In the genomic region with DNA sequence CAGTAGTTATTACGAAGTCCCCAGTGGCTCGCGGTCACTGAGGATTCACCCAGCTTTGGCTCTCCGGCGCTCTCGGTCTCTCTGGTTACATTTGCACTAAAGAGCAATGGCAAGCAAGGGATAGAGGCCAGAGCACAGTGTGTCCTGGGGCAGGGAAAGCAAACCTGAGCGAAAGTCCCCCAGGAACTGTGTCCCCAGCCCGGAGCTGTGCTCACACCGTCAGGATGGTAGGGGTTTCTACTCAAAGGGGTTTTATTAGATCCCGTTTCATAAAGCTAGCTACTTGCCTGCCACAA, we compare ENCODE assay signal across 15 mouse cellular contexts.
DNase-seq lines count a peak whose midpoint lies in the region; ATAC-seq lines count a peak whose summit lies in the region.
"Had no signal": no experiment of that assay in that cellular context is flagged by ENCODE, and none has a peak within 500 bp of the region (broad histone marks: within the 10 kb centered on the region; RNA-seq: fewer than 3 reads in every experiment).

No protein-coding gene starts in this region.

- no peak overlapping the region for H3K9ac ChIP-seq in heart, embryonic 11.5 days (ENCODE audit: low read depth, low read length)
- no peak overlapping the region for H3K9ac ChIP-seq in liver, embryonic 11.5 days (ENCODE audit: low read depth, low read length)
- no peak overlapping the region for H3K9ac ChIP-seq in embryonic facial prominence, embryonic 13.5 days
- H3K9ac ChIP-seq in midbrain, embryonic 13.5 days (replicated peaks), result no peak overlapping the region
- H3K9ac ChIP-seq: forebrain, embryonic 13.5 days had no signal

- DNase-seq in heart, adult 8-10 months (ENCODE audit: low spot score), result no peak
- no peak for DNase-seq in liver, embryonic 11.5 days (ENCODE audit: low spot score)
- no peak for DNase-seq in liver
- DNase-seq in T-cell, adult 2 months (ENCODE audit: low spot score), result no peak
- DNase-seq: cerebellum, adult 11 months; gastrocnemius, postnatal 10 days; kidney, adult 11 months; lung, postnatal 4 days; right cerebral cortex, adult 18-20 months; thymus, adult 2 months had no signal

- no peaks in the 10 kb centered on the region for H3K9me3 ChIP-seq in heart, embryonic 11.5 days (replicated peaks; ENCODE audit: control insufficient read depth, low read length)
- H3K9me3 ChIP-seq in liver, embryonic 11.5 days (ENCODE audit: control insufficient read depth, low read length), result no peaks in the 10 kb centered on the region
- no peaks in the 10 kb centered on the region for H3K9me3 ChIP-seq in embryonic facial prominence, embryonic 13.5 days
- no peaks in the 10 kb centered on the region for H3K9me3 ChIP-seq in midbrain, embryonic 13.5 days
- H3K9me3 ChIP-seq: forebrain, embryonic 13.5 days had no signal

- H3K36me3 ChIP-seq in heart, embryonic 11.5 days (ENCODE audit: control insufficient read depth, insufficient read depth, low read length), result no peaks in the 10 kb centered on the region
- H3K36me3 ChIP-seq in liver, embryonic 11.5 days (ENCODE audit: control insufficient read depth, insufficient read depth, low read length), result no peaks in the 10 kb centered on the region
- H3K36me3 ChIP-seq in embryonic facial prominence, embryonic 13.5 days, result no peaks in the 10 kb centered on the region
- no peaks in the 10 kb centered on the region for H3K36me3 ChIP-seq in midbrain, embryonic 13.5 days

- H3K27ac ChIP-seq in heart, embryonic 11.5 days (ENCODE audit: low read depth, low read length), result no peak overlapping the region
- H3K27ac ChIP-seq in liver, embryonic 11.5 days (ENCODE audit: low read depth, low read length), result no peak overlapping the region
- no peak overlapping the region for H3K27ac ChIP-seq in embryonic facial prominence, embryonic 13.5 days
- no peak overlapping the region for H3K27ac ChIP-seq in midbrain, embryonic 13.5 days
- H3K27ac ChIP-seq: forebrain, embryonic 13.5 days had no signal

- H3K4me1 ChIP-seq in heart, embryonic 11.5 days (ENCODE audit: control insufficient read depth, insufficient read depth, low read length), result no peaks in the 10 kb centered on the region; the same call in 1 of the 2 replicates
- H3K4me1 ChIP-seq in liver, embryonic 11.5 days (replicated peaks; ENCODE audit: control insufficient read depth, insufficient read depth, low read length), result no peaks in the 10 kb centered on the region
- peaks cover 14% of the 10 kb centered on the region for H3K4me1 ChIP-seq in embryonic facial prominence, embryonic 13.5 days
- H3K4me1 ChIP-seq in midbrain, embryonic 13.5 days (replicated peaks), result peaks cover 27% of the 10 kb centered on the region

- peaks cover 53% of the 10 kb centered on the region for H3K27me3 ChIP-seq in heart, embryonic 11.5 days (ENCODE audit: control insufficient read depth, insufficient read depth, low read length)
- peaks cover 13% of the 10 kb centered on the region for H3K27me3 ChIP-seq in liver, embryonic 11.5 days (replicated peaks; ENCODE audit: control insufficient read depth, insufficient read depth, low read length)
- H3K27me3 ChIP-seq in embryonic facial prominence, embryonic 13.5 days, result peaks cover 80% of the 10 kb centered on the region
- H3K27me3 ChIP-seq in midbrain, embryonic 13.5 days, result peaks cover 94% of the 10 kb centered on the region

- WGBS in heart, embryonic 11.5 days (ENCODE audit: insufficient replicate concordance), result 7% methylated on average over 10 of the region's 10 CpGs
- 13% methylated on average over 10 of the region's 10 CpGs for WGBS in liver, embryonic 11.5 days
- WGBS in embryonic facial prominence, embryonic 13.5 days, result 2% methylated on average over 10 of the region's 10 CpGs
- 4% methylated on average over 10 of the region's 10 CpGs for WGBS in midbrain, embryonic 13.5 days

- peak overlapping the region; percentile 54 for H3K4me2 ChIP-seq in heart, embryonic 11.5 days
- peak overlapping the region; percentile 48; the same call in 1 of the 2 replicates for H3K4me2 ChIP-seq in liver, embryonic 11.5 days
- peak overlapping the region; percentile 50 for H3K4me2 ChIP-seq in embryonic facial prominence, embryonic 13.5 days
- H3K4me2 ChIP-seq in midbrain, embryonic 13.5 days (replicated peaks), result peak overlapping the region; percentile 36; the same call in 1 of the 2 replicates

- 0 out of 2 replicates have a peak overlapping the region, but pooled peaks have one; percentile 15 for H3K4me3 ChIP-seq in heart, embryonic 11.5 days (ENCODE audit: low read depth, low read length)
- no peak overlapping the region for H3K4me3 ChIP-seq in liver, embryonic 11.5 days (ENCODE audit: low read depth, low read length)
- peak overlapping the region; percentile 17; the same call in 1 of the 2 replicates for H3K4me3 ChIP-seq in embryonic facial prominence, embryonic 13.5 days
- H3K4me3 ChIP-seq in midbrain, embryonic 13.5 days (replicated peaks), result no peak overlapping the region
- H3K4me3 ChIP-seq: forebrain, embryonic 13.5 days had no signal

- ATAC-seq in heart, embryonic 11.5 days (replicated peaks; ENCODE audit: insufficient number of reproducible peaks, low FRiP score, low TSS enrichment), result no peak
- 0 out of 2 replicates have a peak, but pooled peaks have one; percentile 15 for ATAC-seq in liver, embryonic 11.5 days (replicated peaks; ENCODE audit: low FRiP score)
- ATAC-seq in embryonic facial prominence, embryonic 13.5 days (ENCODE audit: insufficient number of reproducible peaks, insufficient read depth, low FRiP score, low TSS enrichment, low read depth), result no peak
- no peak for ATAC-seq in midbrain, embryonic 13.5 days
- no peak for ATAC-seq in frontal cortex, adult (ENCODE audit: low TSS enrichment)
- ATAC-seq: forebrain, embryonic 13.5 days had no signal

Comparison
In these comparisons a context has a peak if more than half of its experiments do, and no peak if none do; other contexts are left out.
1. H3K4me3 ChIP-seq: peak in heart, embryonic 11.5 days (single experiment) and embryonic facial prominence, embryonic 13.5 days (single experiment); none in liver, embryonic 11.5 days (single experiment) and midbrain, embryonic 13.5 days (single experiment).
2. Peak in every context shown above with its lines, with median percentiles within 50 percentile points of each other: H3K4me2 ChIP-seq.